Mouse (Mus musculus): ENCODE measurements around the gene Gm2431. TPM values are rescaled to one million over a fixed set of nuclear protein-coding genes. Genes with fewer than 3 reads are reported as not detected.
"Not testable (repeated sequence)": the region's sequence is repeated elsewhere in the genome, so short reads cannot be mapped to it uniquely, and the experiment has no call there.

The Gm2431 gene
- polyA plus RNA-seq, 1 experiment from 2014 or later, result not detected

- H3K9me3 ChIP-seq; H3K36me3 ChIP-seq; H3K4me2 ChIP-seq (replicated peaks); ATAC-seq (ENCODE audit: low FRiP score, low read depth); H3K4me3 ChIP-seq; H3K4me1 ChIP-seq; H3K27ac ChIP-seq; H3K9ac ChIP-seq: not testable (repeated sequence)
- peaks cover 13% of the 10 kb centered on the region for H3K27me3 ChIP-seq
- WGBS, result 52% methylated on average over 1 of the region's 1 CpGs
Measured at GRCm38 (mm10) chr7:142279291-142279690, 21.1 kb upstream of the Gm2431 start.

- H3K4me1 ChIP-seq; H3K27ac ChIP-seq; H3K36me3 ChIP-seq; ATAC-seq (ENCODE audit: low FRiP score, low read depth); H3K4me2 ChIP-seq (replicated peaks); H3K4me3 ChIP-seq; H3K9ac ChIP-seq; H3K9me3 ChIP-seq: not testable (repeated sequence)
- WGBS, result 0% methylated on average over 3 of the region's 3 CpGs
- H3K27me3 ChIP-seq, result peaks cover 13% of the 10 kb centered on the region
Measured at GRCm38 (mm10) chr7:142278183-142278582, 20.0 kb upstream of the Gm2431 start.

GRCm38 (mm10) chr7:142274263-142274662 is 16.1 kb upstream of the Gm2431 start, which contains the start of gene Gm4559:
Gm4559 (minus strand) TSS chr7:142274363.
- not testable (repeated sequence) for H3K27me3 ChIP-seq; ATAC-seq (ENCODE audit: low FRiP score, low read depth); H3K36me3 ChIP-seq; H3K9ac ChIP-seq; H3K4me1 ChIP-seq; H3K27ac ChIP-seq; H3K4me3 ChIP-seq; H3K9me3 ChIP-seq; H3K4me2 ChIP-seq (replicated peaks)

- Histone ChIP-seq H3K4me1 (no peaks in the 10 kb centered on the region), H3K4me2 (replicated peaks) (no peak overlapping the region), H3K27me3 (no peaks in the 10 kb centered on the region), H3K27ac (no peak overlapping the region), H3K9me3 (no peaks in the 10 kb centered on the region), H3K4me3 (no peak overlapping the region), H3K36me3 (no peaks in the 10 kb centered on the region), H3K9ac (no peak overlapping the region)
- no peak for ATAC-seq (ENCODE audit: low FRiP score, low read depth)
- 0% methylated on average over 2 of the region's 2 CpGs for WGBS
Measured at GRCm38 (mm10) chr7:142255517-142255916, 2.6 kb downstream of the Gm2431 start.

- Histone ChIP-seq H3K4me3 (no peak overlapping the region), H3K27ac (no peak overlapping the region), H3K9ac (no peak overlapping the region), H3K9me3 (no peaks in the 10 kb centered on the region), H3K36me3 (no peaks in the 10 kb centered on the region), H3K4me1 (no peaks in the 10 kb centered on the region), H3K27me3 (no peaks in the 10 kb centered on the region), H3K4me2 (replicated peaks) (no peak overlapping the region)
- no peak for ATAC-seq (ENCODE audit: low FRiP score, low read depth)
- WGBS, result 0% methylated on average over 1 of the region's 1 CpGs
Measured at GRCm38 (mm10) chr7:142249824-142250223, 8.3 kb downstream of the Gm2431 start.

- Histone ChIP-seq H3K4me1 (no peaks in the 10 kb centered on the region), H3K27me3 (no peaks in the 10 kb centered on the region), H3K36me3 (no peaks in the 10 kb centered on the region), H3K9me3 (peaks cover 2% of the 10 kb centered on the region; the same call in 1 of the 2 replicates), H3K27ac (no peak within 1 kb of the TSS), H3K4me3 (no peak within 1 kb of the TSS), H3K4me2 (replicated peaks) (no peak within 1 kb of the TSS), H3K9ac (no peak within 1 kb of the TSS)
- no peak for ATAC-seq (ENCODE audit: low FRiP score, low read depth)
- 11% methylated on average over 2 of the region's 2 CpGs for WGBS
Measured at GRCm38 (mm10) chr7:142240978-142241377, 17.2 kb downstream of the Gm2431 start, which contains the start of gene Gm40460. Gm40460 (minus strand) TSS chr7:142241078.

- H3K4me2 ChIP-seq (replicated peaks), result no peak overlapping the region
Measured at GRCm38 (mm10) chr7:142231540-142231939, 26.6 kb downstream of the Gm2431 start.

GRCm38 (mm10) chr7:142229871-142230270 is 28.3 kb downstream of the Gm2431 start, which contains the start of gene Krtap5-5:
Krtap5-5 (minus strand) TSS chr7:142229971.
- H3K9me3 ChIP-seq; H3K27ac ChIP-seq; H3K36me3 ChIP-seq; H3K4me2 ChIP-seq (replicated peaks); ATAC-seq (ENCODE audit: low FRiP score, low read depth); H3K4me3 ChIP-seq; H3K27me3 ChIP-seq; H3K4me1 ChIP-seq; H3K9ac ChIP-seq: not testable (repeated sequence)
- 40% methylated on average over 3 of the region's 3 CpGs for WGBS

More at GRCm38 (mm10) chr7:142231540-142231939, 26.6 kb downstream of the Gm2431 start:
- H3K4me3 ChIP-seq, result no peak overlapping the region
- no peak for ATAC-seq (ENCODE audit: low FRiP score, low read depth)
- no peaks in the 10 kb centered on the region for H3K4me1 ChIP-seq
- H3K27ac ChIP-seq, result no peak overlapping the region
- no peaks in the 10 kb centered on the region for H3K27me3 ChIP-seq
- no peak overlapping the region for H3K9ac ChIP-seq
- H3K36me3 ChIP-seq, result no peaks in the 10 kb centered on the region
- H3K9me3 ChIP-seq, result peaks cover 8% of the 10 kb centered on the region; the same call in 1 of the 2 replicates
- WGBS, result 48% methylated on average over 1 of the region's 1 CpGs

GRCm38 (mm10) chr7:142224518-142224917 is 33.6 kb downstream of the Gm2431 start:
- WGBS, result 39% methylated on average over 2 of the region's 2 CpGs
- ATAC-seq (ENCODE audit: low FRiP score, low read depth), result no peak
- no peak overlapping the region for H3K4me3 ChIP-seq
- no peaks in the 10 kb centered on the region for H3K4me1 ChIP-seq
- no peaks in the 10 kb centered on the region for H3K9me3 ChIP-seq
- H3K36me3 ChIP-seq, result no peaks in the 10 kb centered on the region
- no peaks in the 10 kb centered on the region for H3K27me3 ChIP-seq
- H3K9ac ChIP-seq, result no peak overlapping the region
- H3K4me2 ChIP-seq (replicated peaks), result no peak overlapping the region
- H3K27ac ChIP-seq, result no peak overlapping the region

- not testable (repeated sequence) for H3K4me1 ChIP-seq; H3K4me3 ChIP-seq; H3K27me3 ChIP-seq; H3K36me3 ChIP-seq; H3K9ac ChIP-seq; H3K27ac ChIP-seq; H3K9me3 ChIP-seq; ATAC-seq (ENCODE audit: low FRiP score, low read depth); H3K4me2 ChIP-seq (replicated peaks)
- 76% methylated on average over 1 of the region's 1 CpGs for WGBS
Measured at GRCm38 (mm10) chr7:142212136-142212535, 46.0 kb downstream of the Gm2431 start.

GRCm38 (mm10) chr7:142211559-142211958 is 46.6 kb downstream of the Gm2431 start, which contains the start of gene Gm7579:
Gm7579 (plus strand) TSS chr7:142211859.
- no peak within 1 kb of the TSS for H3K4me3 ChIP-seq
- H3K9ac ChIP-seq, result no peak within 1 kb of the TSS
- no peak within 1 kb of the TSS for H3K27ac ChIP-seq
- no peaks in the 10 kb centered on the region; the same call in 1 of the 2 replicates for H3K27me3 ChIP-seq
- ATAC-seq (ENCODE audit: low FRiP score, low read depth), result no peak
- WGBS, result 63% methylated on average over 1 of the region's 1 CpGs
- no peaks in the 10 kb centered on the region for H3K9me3 ChIP-seq
- no peaks in the 10 kb centered on the region for H3K36me3 ChIP-seq
- no peak within 1 kb of the TSS for H3K4me2 ChIP-seq (replicated peaks)
- H3K4me1 ChIP-seq, result no peaks in the 10 kb centered on the region

All from limb, embryonic 13.5 days (tissue).